In genomic region chr17:68165171-68165825, GRCm38 (mm10) we compare ENCODE assay signal across 8 mouse cellular contexts.
DNase-seq lines count a peak whose midpoint lies in the region; ATAC-seq and TF ChIP-seq lines count a peak whose summit lies in the region.

No protein-coding gene starts in this region.

- H3K27me3 ChIP-seq in midbrain, embryonic 13.5 days: no peaks in the 10 kb centered on the region
- H3K27me3 ChIP-seq in midbrain, embryonic 10.5 days (ENCODE audit: low read depth, poor library complexity, severe bottlenecking): no peaks in the 10 kb centered on the region
- no peaks in the 10 kb centered on the region for H3K27me3 ChIP-seq in embryonic facial prominence, embryonic 14.5 days (replicated peaks; ENCODE audit: control insufficient read depth, insufficient read depth, low read length)
- no peaks in the 10 kb centered on the region for H3K27me3 ChIP-seq in myocyte (ENCODE audit: control insufficient read depth, insufficient read depth, insufficient read length)
- no peaks in the 10 kb centered on the region for H3K27me3 ChIP-seq in hindbrain, postnatal 0 days (ENCODE audit: insufficient read depth, low read length)

- ATAC-seq in midbrain, embryonic 13.5 days: no peak
- 0 out of 2 replicates have a peak, but pooled peaks have one; percentile 41 for ATAC-seq in embryonic facial prominence, embryonic 14.5 days (ENCODE audit: low read depth)
- ATAC-seq in hindbrain, postnatal 0 days: no peak

- H3K4me1 ChIP-seq in midbrain, embryonic 13.5 days (replicated peaks): peaks cover 6% of the 10 kb centered on the region
- no peaks in the 10 kb centered on the region for H3K4me1 ChIP-seq in midbrain, embryonic 10.5 days
- H3K4me1 ChIP-seq in embryonic facial prominence, embryonic 14.5 days (ENCODE audit: control insufficient read depth, insufficient read depth, low read length): peaks cover 32% of the 10 kb centered on the region
- no peaks in the 10 kb centered on the region for H3K4me1 ChIP-seq in hindbrain, postnatal 0 days (ENCODE audit: insufficient read depth, low read length)

- no peak overlapping the region for H3K4me3 ChIP-seq in midbrain, embryonic 13.5 days (replicated peaks)
- H3K4me3 ChIP-seq in midbrain, embryonic 10.5 days: no peak overlapping the region
- no peak overlapping the region for H3K4me3 ChIP-seq in embryonic facial prominence, embryonic 14.5 days (ENCODE audit: low read depth, low read length)
- H3K4me3 ChIP-seq in myocyte: no peak overlapping the region
- no peak overlapping the region for H3K4me3 ChIP-seq in hindbrain, postnatal 0 days (ENCODE audit: low read length)

- TF ChIP-seq CTCF in hindbrain, postnatal 0 days (IDR thresholded peaks at IDR 0.05; ENCODE audit: low read depth): no peak

- no peaks in the 10 kb centered on the region for H3K9me3 ChIP-seq in midbrain, embryonic 13.5 days
- H3K9me3 ChIP-seq in midbrain, embryonic 10.5 days (replicated peaks): no peaks in the 10 kb centered on the region
- no peaks in the 10 kb centered on the region for H3K9me3 ChIP-seq in embryonic facial prominence, embryonic 14.5 days (ENCODE audit: control insufficient read depth, low read length)
- no peaks in the 10 kb centered on the region for H3K9me3 ChIP-seq in hindbrain, postnatal 0 days (ENCODE audit: low read length)

- H3K79me2 ChIP-seq in myocyte (ENCODE audit: control insufficient read depth, insufficient read depth): no peaks in the 10 kb centered on the region

- no peak for TF ChIP-seq POLR2A in myocyte (IDR thresholded peaks at IDR 0.05; ENCODE audit: insufficient read length, low read depth)

- no peaks in the 10 kb centered on the region for H3K36me3 ChIP-seq in midbrain, embryonic 13.5 days
- H3K36me3 ChIP-seq in midbrain, embryonic 10.5 days: no peaks in the 10 kb centered on the region
- no peaks in the 10 kb centered on the region for H3K36me3 ChIP-seq in embryonic facial prominence, embryonic 14.5 days (ENCODE audit: control insufficient read depth, insufficient read depth, low read length)
- no peaks in the 10 kb centered on the region for H3K36me3 ChIP-seq in myocyte (ENCODE audit: control insufficient read depth, insufficient read depth)
- no peaks in the 10 kb centered on the region for H3K36me3 ChIP-seq in hindbrain, postnatal 0 days (ENCODE audit: insufficient read depth, low read length)

- intact Hi-C loops in heart, postnatal 14 days (cut with DNase I): loop anchor here (2.0 kb wide), 1 partner anchor 160 kb away; the partner anchor contains the start of gene Arhgap28

- 0 out of 2 replicates have a peak overlapping the region, but pooled peaks have one; percentile 5 for H3K27ac ChIP-seq in midbrain, embryonic 13.5 days
- H3K27ac ChIP-seq in midbrain, embryonic 10.5 days (replicated peaks): no peak overlapping the region
- peak overlapping the region; percentile 9 for H3K27ac ChIP-seq in embryonic facial prominence, embryonic 14.5 days (replicated peaks; ENCODE audit: low read depth, low read length)
- H3K27ac ChIP-seq in hindbrain, postnatal 0 days: no peak overlapping the region

- DNase-seq in midbrain, embryonic 10.5 days (ENCODE audit: low spot score): no peak
- peak; percentile 73 for DNase-seq in embryonic facial prominence, embryonic 14.5 days (ENCODE audit: low spot score)
- DNase-seq in heart, postnatal 14 days: peak; percentile 14 to 24
- DNase-seq in spleen, postnatal 10 days (ENCODE audit: low spot score in 2 of 2): no peak
- no peak for DNase-seq in cerebellum, adult 18-20 months
- DNase-seq in hindbrain, postnatal 0 days (ENCODE audit: low spot score): no peak

- H3K4me2 ChIP-seq in midbrain, embryonic 13.5 days (replicated peaks): no peak overlapping the region
- H3K4me2 ChIP-seq in embryonic facial prominence, embryonic 14.5 days (ENCODE audit: low read depth, low read length): no peak overlapping the region
- H3K4me2 ChIP-seq in myocyte (ENCODE audit: low read depth): peak overlapping the region; percentile 86
- H3K4me2 ChIP-seq in hindbrain, postnatal 0 days (ENCODE audit: low read depth, low read length): no peak overlapping the region

- no peak overlapping the region for H3K9ac ChIP-seq in midbrain, embryonic 13.5 days (replicated peaks)
- no peak overlapping the region for H3K9ac ChIP-seq in embryonic facial prominence, embryonic 14.5 days (ENCODE audit: low read depth, low read length)
- no peak overlapping the region for H3K9ac ChIP-seq in hindbrain, postnatal 0 days (replicated peaks; ENCODE audit: low read length)

- no peak overlapping the region for H3ac ChIP-seq in myocyte (ENCODE audit: control insufficient read depth, insufficient read length)

- WGBS in midbrain, embryonic 13.5 days: 68% methylated on average over 15 of the region's 15 CpGs
- 77% methylated on average over 15 of the region's 15 CpGs for WGBS in midbrain, embryonic 10.5 days
- WGBS in embryonic facial prominence, embryonic 14.5 days: 28% methylated on average over 15 of the region's 15 CpGs
- WGBS in hindbrain, postnatal 0 days: 63% methylated on average over 15 of the region's 15 CpGs

TF ChIP-seq in myocyte, 11 proteins besides CTCF, POLR2A, EP300 and RAD21:
- TF ChIP-seq TCF12 (IDR thresholded peaks at IDR 0.05; ENCODE audit: insufficient read depth, poor library complexity, severe bottlenecking) (no peak), SRF (IDR thresholded peaks at IDR 0.05; ENCODE audit: control insufficient read depth, insufficient read length, low read depth) (no peak), CEBPB (IDR thresholded peaks at IDR 0.05; ENCODE audit: insufficient read depth, poor library complexity, severe bottlenecking) (no peak), POLR2AphosphoS2 (IDR thresholded peaks at IDR 0.05; ENCODE audit: insufficient read length, low read depth) (no peak), USF1 (IDR thresholded peaks at IDR 0.05; ENCODE audit: low read depth) (no peak), MYOG (IDR thresholded peaks at IDR 0.05; ENCODE audit: control insufficient read depth in 1 of 3, insufficient read depth in 1 of 3, insufficient read length in 2 of 3, low read depth in 2 of 3) (no peak), MYOD1 (IDR thresholded peaks at IDR 0.05; ENCODE audit: control insufficient read depth in 1 of 3, insufficient read length in 2 of 3, low read depth in 2 of 3) (no peak), TCF3 (IDR thresholded peaks at IDR 0.05; ENCODE audit: insufficient read length, low read depth) (no peak), REST (IDR thresholded peaks at IDR 0.05; ENCODE audit: insufficient read depth, insufficient read length) (no peak), E2F4 (IDR thresholded peaks at IDR 0.05; ENCODE audit: insufficient read depth) (no peak), MAX (IDR thresholded peaks at IDR 0.05; ENCODE audit: low read depth) (no peak)

Comparison
In these comparisons a context has a peak if more than half of its experiments do, and no peak if none do; other contexts are left out.
1. H3K27ac ChIP-seq: peak in midbrain, embryonic 13.5 days (single experiment) and embryonic facial prominence, embryonic 14.5 days (single experiment); none in midbrain, embryonic 10.5 days (single experiment) and hindbrain, postnatal 0 days (single experiment).
2. DNase-seq: peak in embryonic facial prominence, embryonic 14.5 days (single experiment) and heart, postnatal 14 days (2 of 2); none in midbrain, embryonic 10.5 days (single experiment), spleen, postnatal 10 days (0 of 2), cerebellum, adult 18-20 months (0 of 2) and hindbrain, postnatal 0 days (single experiment).